Mouse (Mus musculus): ENCODE results near the gene Alyref.
"Not testable (repeated sequence)": the region's sequence is repeated elsewhere in the genome, so short reads cannot be mapped to it uniquely, and the experiment has no call there.

GRCm38 (mm10) chr11:120582982-120583293, 15.2 kb downstream of the Alyref start:
- not testable (repeated sequence) for TF ChIP-seq CTCF (conservative IDR thresholded peaks at IDR 0.05; ENCODE audit: low read length); POU5F1 (IDR thresholded peaks at IDR 0.05; ENCODE audit: borderline replicate concordance, low read length)
